Mouse (Mus musculus): ENCODE data around the gene Ifitm3. TPM values are rescaled to one million over a fixed set of nuclear protein-coding genes. Genes with fewer than 3 reads are reported as not detected.
A peak's percentile ranks its signal among the peaks of the same experiment; 100 is the strongest.
"Not testable (repeated sequence)": the region's sequence is repeated elsewhere in the genome, so short reads cannot be mapped to it uniquely, and the experiment has no call there.

Gene Ifitm3
- total RNA-seq, 2 experiments from 2014 or later, result 8.0 to 11.4 TPM

- not testable (repeated sequence) for DNase-seq (ENCODE audit: low spot score in 2 of 2)
Measured at GRCm38 (mm10) chr7:141036624-141037023, 26.1 kb upstream of the Ifitm3 start.

DNA sequence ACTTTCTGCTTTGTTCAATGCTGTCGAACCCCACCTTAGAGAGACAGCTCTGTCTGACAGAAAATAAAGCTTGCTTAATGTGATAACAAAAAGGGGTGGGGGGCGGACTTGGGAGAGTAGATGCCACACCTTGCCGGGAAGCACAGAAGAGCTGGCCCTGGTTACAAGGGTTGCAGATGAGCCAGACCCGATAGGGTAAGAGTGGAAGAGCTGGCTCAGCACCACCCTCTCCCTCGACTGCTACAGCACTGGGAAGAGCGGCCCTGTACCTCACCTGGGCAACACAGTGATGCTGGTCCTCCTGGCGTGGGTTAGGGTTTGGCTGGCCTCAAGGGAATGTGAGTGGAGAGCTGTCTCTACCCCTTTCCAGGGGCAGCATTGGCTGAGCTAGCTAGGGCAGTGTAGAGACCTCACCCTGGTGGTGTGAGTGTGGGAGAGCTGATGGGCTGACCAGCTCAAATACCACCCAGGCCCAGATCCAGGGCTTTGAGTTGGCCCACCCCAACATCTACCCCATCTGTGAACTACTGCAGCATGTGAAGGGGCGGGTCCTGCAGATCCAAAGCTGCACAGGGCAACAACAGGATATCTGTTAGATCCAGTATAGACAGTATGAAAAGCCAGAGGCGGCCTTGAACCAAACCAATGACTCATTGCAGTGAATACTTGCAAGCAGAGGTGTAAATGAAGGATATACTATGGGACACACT lies 22.0 kb upstream of the Ifitm3 start:
- DNase-seq (ENCODE audit: low spot score in 2 of 2), result no peak

DNA sequence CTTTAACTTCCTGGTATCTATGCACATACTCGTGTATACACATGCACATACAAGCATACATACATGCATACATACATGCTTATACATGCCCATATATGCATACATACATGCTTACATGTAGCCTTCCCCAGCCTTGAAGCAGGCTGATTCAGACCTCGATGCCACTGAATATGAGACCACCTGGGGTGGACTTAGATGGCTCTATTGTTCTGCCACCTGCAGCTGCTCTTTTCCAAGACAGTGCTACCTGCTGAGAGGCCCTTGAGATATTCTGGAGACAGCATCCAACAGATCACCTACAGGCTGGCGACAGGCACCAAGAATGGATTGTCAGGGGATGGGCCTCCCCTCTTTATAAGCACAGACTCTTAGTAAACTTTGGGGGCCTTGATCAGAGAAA lies 19.8 kb upstream of the Ifitm3 start:
- DNase-seq (ENCODE audit: low spot score in 2 of 2), result no peak

DNA sequence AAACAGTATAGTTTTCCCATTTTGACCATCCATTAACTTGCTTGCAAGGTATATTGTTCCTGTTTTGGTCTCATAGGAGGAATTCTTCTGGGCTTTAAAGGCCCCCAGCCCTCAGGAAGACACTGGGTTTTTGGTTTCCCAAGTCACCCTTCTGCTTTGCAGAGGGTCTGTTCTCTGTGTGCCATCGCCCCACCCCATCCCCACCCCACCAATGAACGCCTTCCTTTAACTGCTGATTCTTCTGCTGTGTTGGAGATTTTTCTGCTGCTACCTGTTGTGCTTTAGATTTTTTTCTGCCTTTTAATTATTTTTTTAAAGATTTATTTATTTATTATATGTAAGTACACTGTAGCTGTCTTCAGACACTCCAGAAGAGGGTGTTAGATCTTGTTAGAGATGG lies 18.3 kb upstream of the Ifitm3 start, which contains the start of gene Gm17387:
Gm17387 (plus strand) TSS at position 301 of the 400 bp plus-strand sequence.
- DNase-seq (ENCODE audit: low spot score in 2 of 2), result no peak

DNA sequence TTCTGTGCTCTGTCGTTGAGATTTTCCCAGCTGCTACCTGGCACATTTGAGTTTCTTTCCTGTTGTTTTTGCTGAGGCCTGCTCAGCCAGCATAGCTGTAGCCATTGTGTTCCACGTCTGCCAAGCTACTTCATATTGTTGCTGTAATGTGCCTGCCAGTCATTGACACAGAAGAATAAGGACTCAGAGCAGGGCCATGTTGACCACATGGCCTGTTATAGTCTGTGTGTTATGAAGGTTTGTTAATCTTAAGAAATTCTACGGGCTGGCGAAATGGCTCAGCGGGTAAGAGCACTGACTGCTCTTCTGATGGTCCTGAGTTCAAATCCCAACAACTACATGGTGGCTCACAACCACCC lies 16.1 kb upstream of the Ifitm3 start:
- no peak for DNase-seq (ENCODE audit: low spot score in 2 of 2)

DNA sequence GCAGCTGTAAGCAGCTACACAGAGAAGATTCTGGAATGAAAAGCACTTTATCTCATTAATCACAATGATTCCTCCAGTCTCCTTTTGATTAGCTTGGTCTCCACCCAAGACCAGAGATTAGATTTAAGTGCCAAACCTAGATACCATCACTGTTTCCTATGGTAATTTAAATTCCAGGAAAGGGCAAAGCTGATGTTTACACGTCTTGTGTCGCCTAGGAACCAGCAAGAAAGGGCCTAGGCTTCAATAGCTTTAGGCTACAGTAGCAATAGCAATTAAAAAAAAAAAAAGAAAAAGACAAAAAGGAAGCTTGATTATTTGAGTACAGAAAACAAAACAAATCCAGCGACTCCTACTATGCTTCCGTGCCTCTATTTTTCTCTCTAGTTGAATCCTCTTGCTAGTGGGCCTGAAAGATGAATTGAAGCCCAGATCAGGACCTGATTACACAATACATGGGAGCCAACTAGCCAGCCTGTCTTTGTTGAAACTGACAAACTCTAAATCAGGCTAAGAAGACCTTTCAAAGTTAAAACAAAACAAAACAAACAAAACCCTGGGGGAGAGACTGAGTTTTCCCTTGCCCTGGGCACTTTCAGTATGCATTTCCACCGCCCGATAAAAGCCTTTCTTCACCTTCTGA lies 15.6 kb upstream of the Ifitm3 start:
- DNase-seq (ENCODE audit: low spot score in 2 of 2), result no peak

GRCm38 (mm10) chr7:141024865-141025838 lies 14.6 kb upstream of the Ifitm3 start:
- no peak for DNase-seq (ENCODE audit: low spot score in 2 of 2)

DNA sequence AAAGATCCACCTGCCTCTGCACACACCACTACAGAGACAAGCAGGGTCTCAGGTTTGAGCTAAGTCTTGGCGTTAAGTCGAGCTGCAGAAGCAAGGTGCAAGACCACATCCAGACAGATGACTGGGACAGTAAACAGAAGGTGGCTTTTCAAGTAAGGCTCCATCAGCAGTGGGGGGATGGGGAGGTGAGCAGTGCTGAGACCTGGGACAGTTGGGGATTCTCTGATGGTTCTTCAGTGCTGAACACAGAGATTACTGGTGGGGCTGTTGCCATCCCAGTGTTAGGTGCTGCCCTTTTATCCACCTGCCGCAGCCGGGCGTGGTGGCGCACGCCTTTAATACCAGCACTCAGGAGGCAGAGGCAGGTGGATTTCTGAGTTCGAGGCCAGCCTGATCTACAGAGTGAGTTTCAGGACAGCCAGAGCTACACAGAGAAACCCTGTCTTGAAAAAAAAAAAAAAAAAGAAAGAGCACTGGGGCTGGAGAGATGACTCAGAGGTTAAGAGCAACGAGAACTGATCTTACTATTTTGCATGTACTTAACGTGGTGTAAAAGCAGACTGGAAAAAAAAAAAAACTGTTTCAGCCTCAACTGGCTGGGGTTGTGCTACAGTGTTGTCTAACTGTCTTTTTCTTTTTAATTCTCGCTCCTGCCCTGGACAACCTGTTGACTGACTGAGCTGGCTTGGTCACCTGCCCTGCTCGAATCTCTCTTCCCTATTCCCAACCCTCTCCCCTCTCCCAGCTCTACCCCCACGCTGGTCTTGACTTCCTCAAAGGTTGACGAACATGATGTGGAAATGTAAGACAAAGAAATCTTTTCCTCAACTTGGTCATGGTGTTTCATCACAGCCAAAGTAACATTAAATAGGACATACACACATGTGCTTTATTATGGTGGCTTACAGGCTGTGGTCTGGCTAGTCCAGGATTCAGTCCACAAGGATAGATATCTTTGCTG lies 11.2 kb upstream of the Ifitm3 start:
- no peak for DNase-seq (ENCODE audit: low spot score in 2 of 2)

DNA sequence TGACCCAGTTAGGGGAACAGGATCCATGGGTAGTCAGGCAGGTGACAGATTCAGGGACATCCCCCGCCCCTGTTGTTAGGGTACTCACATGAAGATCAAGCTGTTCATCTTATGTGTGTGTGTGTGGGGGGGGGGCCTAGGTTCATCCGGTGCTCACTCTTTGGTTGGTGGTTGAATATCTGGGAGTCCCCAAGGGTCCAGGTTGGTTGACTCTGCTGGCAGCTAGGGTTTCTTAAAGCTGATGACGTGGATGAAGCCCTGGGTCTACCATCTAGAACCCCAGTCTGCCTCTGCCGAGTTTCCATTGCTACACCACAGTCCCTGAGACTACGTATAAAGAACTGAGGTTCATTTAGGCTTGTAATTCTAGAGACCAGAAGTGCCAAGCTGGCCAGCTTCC lies 8.5 kb upstream of the Ifitm3 start:
- no peak for DNase-seq (ENCODE audit: low spot score in 2 of 2)

DNA sequence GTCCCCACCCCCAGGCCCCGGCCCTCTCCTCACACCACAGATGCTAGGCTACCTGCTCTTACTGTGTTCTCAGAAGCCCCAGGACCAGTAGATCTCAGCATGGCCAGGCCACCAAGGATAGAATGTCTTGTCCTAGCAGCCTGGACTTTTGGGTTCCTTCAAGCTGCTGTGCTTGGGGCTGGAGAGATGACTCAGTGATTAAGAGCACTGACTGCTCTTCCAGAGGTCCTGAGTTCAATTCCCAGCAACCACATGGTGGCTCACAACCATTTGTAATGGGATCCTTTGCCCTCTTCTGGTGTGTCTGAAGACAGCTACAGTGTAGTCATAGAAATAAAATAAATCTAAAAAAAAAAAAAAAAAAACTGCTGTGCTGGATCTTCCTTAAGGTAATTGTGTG lies 7.3 kb upstream of the Ifitm3 start, which contains the start of gene Ifitm6:
Ifitm6 (minus strand) TSS at position 101 of the 400 bp plus-strand sequence.
- not testable (repeated sequence) for DNase-seq (ENCODE audit: low spot score in 2 of 2)

DNA sequence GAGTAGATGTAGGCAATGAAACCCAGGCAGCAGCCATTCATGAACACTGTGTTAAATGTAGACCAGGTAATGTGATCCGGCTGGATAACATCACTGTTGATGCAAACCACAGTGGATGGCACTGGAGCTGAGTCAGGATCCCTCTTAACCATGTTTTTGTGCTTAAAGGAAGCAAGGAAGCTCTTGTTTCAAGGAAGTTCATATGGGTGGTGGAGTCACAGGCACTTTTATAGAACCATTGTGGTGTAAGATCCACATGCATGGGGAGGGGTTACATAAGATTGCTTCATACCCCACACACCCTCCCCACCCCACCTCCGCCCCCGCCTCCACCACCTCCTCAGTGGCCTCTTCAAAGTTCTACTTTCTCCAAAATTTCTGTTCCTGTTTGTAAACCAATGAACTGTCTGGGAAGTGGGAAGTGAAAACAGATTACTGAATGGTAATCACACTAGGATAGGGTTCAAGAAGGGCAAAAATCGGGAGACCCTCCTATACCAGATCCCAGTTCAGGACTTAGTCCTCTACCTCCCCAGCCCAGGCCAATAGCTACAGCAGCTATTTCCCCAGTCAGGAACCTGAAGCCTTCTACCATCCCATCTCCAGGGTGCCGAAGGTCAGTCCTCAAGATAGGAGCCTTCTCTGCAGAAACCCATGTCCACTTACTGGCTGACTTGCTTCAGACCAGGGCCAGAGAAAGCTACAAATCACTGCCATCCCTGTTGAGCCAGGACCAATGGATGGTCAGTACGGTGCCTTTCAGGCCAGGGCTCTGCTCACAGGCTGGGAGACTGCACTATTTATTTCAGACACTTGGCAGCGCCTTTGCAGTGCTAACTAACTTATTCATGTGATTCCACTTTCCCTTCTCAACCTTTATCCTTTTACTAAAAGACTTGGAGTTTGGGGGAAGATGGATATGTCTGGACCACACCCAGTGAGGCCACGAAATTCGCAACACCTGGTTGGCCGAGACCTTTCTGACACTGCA lies 6.4 kb upstream of the Ifitm3 start:
- DNase-seq (ENCODE audit: low spot score in 2 of 2), result no peak

DNA sequence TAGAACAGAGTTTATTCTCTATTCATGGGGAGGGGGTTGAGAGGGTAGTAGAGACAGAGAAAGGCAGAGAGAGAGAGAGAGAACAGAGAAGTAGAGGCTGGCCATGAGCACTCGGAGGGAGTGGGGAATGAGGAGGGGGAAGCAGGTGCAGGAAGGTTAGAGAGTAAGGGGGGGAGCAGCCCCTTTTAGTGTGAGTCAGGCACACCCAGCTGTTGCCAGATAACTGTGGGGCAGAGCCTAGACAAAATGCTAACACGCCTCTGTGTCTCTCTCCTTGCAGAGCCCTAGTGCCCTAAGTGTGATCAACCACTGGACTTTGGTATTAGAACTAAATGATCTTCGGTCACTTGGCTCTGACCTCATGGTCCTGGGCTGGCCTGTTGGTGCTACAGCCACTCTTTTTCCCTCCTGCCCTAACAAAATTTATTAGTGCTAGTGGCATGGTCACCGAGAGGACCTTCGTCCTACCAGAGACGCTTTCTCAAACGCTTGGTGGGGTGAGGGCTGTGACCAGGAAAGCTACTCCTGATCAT lies 734 bp upstream of the Ifitm3 start:
- DNase-seq (ENCODE audit: low spot score in 2 of 2), result no peak

DNA sequence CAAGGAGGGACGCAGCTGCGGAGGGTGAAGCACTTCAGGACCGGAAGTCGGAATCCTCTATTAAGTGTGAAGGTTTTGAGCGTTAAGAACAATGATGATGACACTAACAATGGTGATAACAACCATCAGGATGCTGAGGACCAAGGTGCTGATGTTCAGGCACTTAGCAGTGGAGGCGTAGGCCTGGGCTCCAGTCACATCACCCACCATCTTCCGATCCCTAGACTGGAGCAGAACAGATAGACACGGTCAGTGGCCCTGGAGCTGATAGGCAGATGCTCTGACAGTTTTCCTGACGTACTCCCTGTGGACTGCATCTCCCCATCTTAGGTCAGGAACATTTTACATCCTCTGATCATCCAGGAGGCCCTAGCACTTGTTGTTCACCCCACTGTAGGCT lies 905 bp downstream of the Ifitm3 start:
- no peak for DNase-seq (ENCODE audit: low spot score in 2 of 2)

DNA sequence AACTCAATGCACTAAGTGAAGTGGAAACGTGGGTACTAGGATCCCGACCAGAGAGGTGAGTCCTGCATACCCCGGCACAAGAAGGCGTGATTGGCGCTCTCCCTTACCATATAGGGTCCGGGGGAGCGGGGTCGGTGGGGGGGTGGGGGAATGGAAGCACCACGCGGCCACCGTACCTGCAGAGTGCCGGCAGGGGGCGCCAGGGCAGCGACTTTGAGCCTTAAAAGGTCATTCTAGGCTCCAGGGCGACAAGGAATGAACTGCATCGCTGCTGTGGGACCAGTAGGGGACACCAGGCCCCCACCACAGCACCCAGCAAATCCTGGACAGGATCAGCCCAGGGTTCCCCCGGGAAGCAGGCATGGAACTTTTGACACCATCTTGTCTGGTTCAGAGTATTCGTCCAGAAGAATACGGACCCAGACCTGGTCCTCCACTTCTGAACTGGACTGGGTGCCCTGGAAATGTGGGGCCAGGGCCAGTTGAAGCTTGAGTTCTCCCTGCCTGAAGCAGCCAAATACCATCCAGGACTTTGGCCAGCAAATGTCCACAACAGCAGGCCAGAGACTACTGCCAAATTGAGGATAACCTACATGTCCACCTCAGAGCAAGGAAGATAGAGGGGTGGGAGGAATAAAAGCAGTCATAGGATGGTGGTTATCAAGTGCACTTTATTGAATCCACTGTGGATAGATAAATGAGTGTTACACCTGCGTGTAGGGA lies 1.5 kb downstream of the Ifitm3 start:
- DNase-seq (ENCODE audit: low spot score in 2 of 2), result peak in 1 of 2 experiments; percentile 58

DNA sequence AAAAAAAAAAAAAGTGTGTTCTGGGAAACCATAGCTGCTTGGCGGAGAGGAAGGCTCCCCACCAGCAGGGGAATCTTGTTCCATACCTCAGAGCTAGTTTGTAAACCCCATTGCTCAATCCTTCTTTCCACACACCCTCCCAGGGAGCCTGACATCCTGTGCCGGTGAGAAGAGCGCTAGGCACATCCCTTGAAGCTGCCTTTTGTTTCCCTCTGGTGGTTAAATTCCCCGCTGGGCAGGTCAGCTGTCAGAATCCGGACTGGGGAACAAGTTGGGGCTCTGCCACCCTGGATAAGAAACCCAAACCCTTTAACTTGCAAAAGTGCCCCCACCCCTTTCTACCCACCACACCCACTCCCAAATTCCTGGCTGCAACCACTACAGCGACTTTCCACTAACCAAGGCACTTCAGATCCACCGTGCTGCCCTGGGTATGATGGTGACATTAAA lies 2.2 kb downstream of the Ifitm3 start:
- DNase-seq (ENCODE audit: low spot score in 2 of 2), result no peak

DNA sequence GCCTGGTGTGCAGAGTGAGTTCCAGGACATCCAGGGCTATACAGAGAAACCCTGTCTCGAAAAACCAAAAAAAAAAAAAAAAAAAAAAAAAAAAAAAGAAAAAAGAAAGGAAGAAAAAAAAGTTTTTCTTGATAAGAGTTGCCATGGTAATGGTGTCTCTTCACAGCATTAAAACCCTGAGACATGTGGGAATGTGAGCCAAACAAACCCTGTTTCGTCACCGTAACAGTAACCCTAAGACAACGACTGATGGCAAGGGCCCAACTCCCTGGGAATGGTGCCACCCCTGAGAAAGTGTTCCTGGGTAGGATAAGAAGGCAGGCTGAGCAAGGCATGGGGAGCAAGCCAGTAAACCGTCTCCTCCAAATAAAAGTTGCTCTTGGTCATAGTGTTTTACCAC lies 3.7 kb downstream of the Ifitm3 start:
- DNase-seq (ENCODE audit: low spot score in 2 of 2), result peak in 1 of 2 experiments; percentile 12

DNA sequence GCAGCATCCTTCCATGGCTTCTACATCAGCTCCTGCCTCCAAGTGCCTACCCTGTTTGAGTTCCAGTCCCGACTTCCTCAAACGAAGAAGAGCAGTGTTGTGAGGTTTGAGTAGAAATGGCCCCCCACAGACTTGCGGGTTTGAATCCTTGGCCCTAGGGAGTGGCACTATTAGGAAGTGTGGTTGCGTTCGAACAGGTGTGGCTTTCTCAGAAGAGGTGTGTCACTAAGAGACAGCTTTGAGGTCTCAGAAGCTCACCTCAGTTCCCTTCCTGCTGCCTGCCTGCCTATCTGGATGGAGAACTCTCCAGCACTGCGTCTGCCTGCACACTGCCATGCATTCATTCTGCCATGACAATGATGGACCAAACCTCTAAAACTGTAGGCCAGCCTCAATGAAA lies 4.1 kb downstream of the Ifitm3 start:
- no peak for DNase-seq (ENCODE audit: low spot score in 2 of 2)
